Mouse (Mus musculus) CH12.LX (cell line): ENCODE data around the gene Srp9. TPM values are rescaled to one million over a fixed set of nuclear protein-coding genes. Genes with fewer than 3 reads are reported as not detected.
"Not testable (repeated sequence)": the region's sequence is repeated elsewhere in the genome, so short reads cannot be mapped to it uniquely, and the experiment has no call there.

Source experiments
- DNase-seq: peaks from one replicate; pipeline ENCODE4 v3.0.0-alpha.2; 2013; ENCODE audit errors: extremely low read depth
- H3K27ac ChIP-seq: 2 replicates; pipeline ENCODE4 v1.5.1; 2012; ENCODE audit warnings: low read depth, mild to moderate bottlenecking, control low read depth, moderate library complexity; ENCODE audit not compliant: insufficient read depth
- H3K27me3 ChIP-seq: replicated peaks from 2 replicates; pipeline ENCODE3; 2012; ENCODE audit warnings: inconsistent platforms
- H3K36me3 ChIP-seq, 2 experiments: replicated peaks in 1 of 2; 2 replicates each; pipeline versions ENCODE3 to v1.6.1; 2012; ENCODE audit warnings: inconsistent platforms in 1 of 2, low read length in 1 of 2, mild to moderate bottlenecking in 1 of 2, mixed read lengths in 1 of 2, moderate library complexity in 1 of 2; ENCODE audit not compliant: control insufficient read depth in 1 of 2, insufficient read depth in 1 of 2
- H3K4me1 ChIP-seq, 2 experiments: 2 replicates each; pipeline ENCODE4 v1.6.1; 2012; ENCODE audit warnings: inconsistent platforms in 1 of 2, moderate library complexity in 1 of 2; ENCODE audit not compliant: insufficient read depth in 2 of 2, control insufficient read depth in 1 of 2
- H3K4me2 ChIP-seq: 2 replicates; pipeline ENCODE4 v1.6.1; 2012; ENCODE audit warnings: low read depth, mild to moderate bottlenecking, control low read depth; ENCODE audit not compliant: poor library complexity, insufficient read depth, severe bottlenecking
- H3K4me3 ChIP-seq, 3 experiments: fragments of 150-350 bp in 1 of 3; sonication (generic) in 1 of 3; replicated peaks in 1 of 3; 2 replicates each; pipeline versions ENCODE3 to v1.5.1; 2011 to 2012; ENCODE audit warnings: low read depth in 2 of 3, low read length in 2 of 3, mild to moderate bottlenecking in 2 of 3, moderate library complexity in 2 of 3, control low read depth in 1 of 3, improper control_type of control experiment in 1 of 3, inconsistent platforms in 1 of 3, mixed read lengths in 1 of 3; ENCODE audit not compliant: poor library complexity in 1 of 3
- H3K79me2 ChIP-seq: replicated peaks from 2 replicates; pipeline ENCODE4 v1.6.1; 2012; ENCODE audit warnings: mild to moderate bottlenecking, moderate library complexity; ENCODE audit not compliant: control insufficient read depth, poor library complexity, insufficient read depth, severe bottlenecking; ENCODE audit errors: extremely low read depth
- H3K9ac ChIP-seq: 2 replicates; pipeline ENCODE4 v1.6.1; 2012; ENCODE audit warnings: low read depth, mild to moderate bottlenecking, control low read depth, moderate library complexity; ENCODE audit not compliant: insufficient read depth
- H3K9me3 ChIP-seq: replicated peaks from 2 replicates; pipeline ENCODE3; 2012; ENCODE audit warnings: low read length, inconsistent platforms, mixed read lengths
- CHD2 ChIP-seq: IDR thresholded peaks from 2 replicates; pipeline ENCODE4 v1.6.1; 2011; ENCODE audit warnings: low read length, improper control_type of control experiment
- E2F4 ChIP-seq: IDR thresholded peaks from 2 replicates; pipeline ENCODE4 v1.6.1; 2011; ENCODE audit warnings: low read depth, low read length, improper control_type of control experiment; ENCODE audit not compliant: insufficient replicate concordance
- MAFK ChIP-seq: IDR thresholded peaks from 2 replicates; pipeline ENCODE4 v1.6.1; 2011; ENCODE audit warnings: low read length, improper control_type of control experiment; ENCODE audit not compliant: insufficient replicate concordance
- MAX ChIP-seq: IDR thresholded peaks from 2 replicates; pipeline ENCODE4 v1.6.1; 2011; ENCODE audit warnings: low read length, improper control_type of control experiment
- MAZ ChIP-seq: IDR thresholded peaks from 2 replicates; pipeline ENCODE4 v1.6.1; 2012; ENCODE audit warnings: low read depth, mild to moderate bottlenecking, inconsistent platforms, low read length, improper control_type of control experiment, moderate library complexity
- NRF1 ChIP-seq: IDR thresholded peaks from 2 replicates; pipeline ENCODE4 v1.6.1; 2014; ENCODE audit warnings: low read depth, mild to moderate bottlenecking, inconsistent platforms, low read length, improper control_type of control experiment, moderate library complexity
- PAX5 ChIP-seq: IDR thresholded peaks from 2 replicates; pipeline ENCODE4 v1.6.1; 2012; ENCODE audit warnings: low read length, inconsistent platforms, mixed read lengths
- RAD21 ChIP-seq: IDR thresholded peaks from 2 replicates; pipeline ENCODE4 v1.6.1; 2011; ENCODE audit warnings: low read depth, mild to moderate bottlenecking, low read length, improper control_type of control experiment, moderate library complexity
- RCOR1 ChIP-seq: conservative IDR thresholded peaks from 2 replicates; pipeline ENCODE4 v1.6.1; 2012; ENCODE audit warnings: low read depth, mild to moderate bottlenecking, inconsistent platforms, low read length, improper control_type of control experiment
- SIN3A ChIP-seq: IDR thresholded peaks from 2 replicates; pipeline ENCODE4 v1.6.1; 2012; ENCODE audit warnings: low read length, improper control_type of control experiment, inconsistent platforms
- USF1 ChIP-seq: IDR thresholded peaks from 2 replicates; pipeline ENCODE4 v1.6.1; 2014; ENCODE audit warnings: low read depth, mild to moderate bottlenecking, inconsistent platforms, low read length, improper control_type of control experiment
- ZNF384 ChIP-seq: IDR thresholded peaks from 2 replicates; pipeline ENCODE4 v1.6.1; 2012; ENCODE audit warnings: low read depth, low read length, improper control_type of control experiment, inconsistent platforms
- dilution Hi-C: fragments of 300-500 bp; cut with MboI; formaldehyde crosslinking; loops from 2 replicates; pipeline ENCODE4 v1.14.3; 2020; ENCODE audit warnings: low sequenced_read_pairs; ENCODE audit not compliant: extremely low pct_unique_long_range_greater_than_20kb, extremely low pct_ligation_motif_present
- in situ Hi-C: fragments of 300-500 bp; cut with MboI; formaldehyde crosslinking; loops from 3 replicates; pipeline ENCODE4 v1.14.3; 2019; ENCODE audit warnings: low sequenced_read_pairs, low pct_ligation_motif_present, low pct_unique_long_range_greater_than_20kb, mixed read lengths
- polyA plus RNA-seq: library from polyadenylated mRNA; unstranded; fragments of >175 nt; gene quantifications from 2 replicates; pipeline ENCODE4 v1.2.1, GENCODE M21; 2012; ENCODE audit warnings: low read depth; ENCODE audit not compliant: insufficient read length
- total RNA-seq, 2 experiments: library from RNA; depleted of rRNA; stranded (reverse); fragments of 300-350 nt in 1 of 2; fragments of >200 nt in 1 of 2; gene quantifications; 2 replicates each; pipeline ENCODE4 v1.2.3; 2012 to 2014

Srp9 gene
- total and polyA plus RNA-seq, 3 experiments, result 135 to 221 (median 138) TPM

GRCm38 (mm10) chr1:182164386-182164785 is 39.8 kb downstream of the Srp9 start, which contains the start of gene Vmn1r1:
Vmn1r1 (minus strand) TSS chr1:182164486.
- Histone ChIP-seq H3K4me3 (no peak within 1 kb of the TSS), H3K9me3 (peaks cover 2% of the 10 kb centered on the region), H3K36me3 (no peaks in the 10 kb centered on the region), H3K79me2 (no peaks in the 10 kb centered on the region), H3K27ac (no peak within 1 kb of the TSS), H3K4me1 (no peaks in the 10 kb centered on the region), H3K9ac (no peak within 1 kb of the TSS), H3K4me2 (no peak within 1 kb of the TSS), H3K27me3 (peaks cover 11% of the 10 kb centered on the region)
- dilution Hi-C loops, result no loop called here
- DNase-seq, result no peak
- in situ Hi-C loops, result no loop called here
- TF ChIP-seq NRF1 (no peak), CHD2 (no peak), RCOR1 (no peak)

GRCm38 (mm10) chr1:182170206-182170605 is 45.7 kb downstream of the Srp9 start:
- H3K4me1 ChIP-seq, DNase-seq, H3K9ac ChIP-seq, H3K27ac ChIP-seq, H3K27me3 ChIP-seq, dilution Hi-C loops, H3K4me3 ChIP-seq, in situ Hi-C loops, H3K36me3 ChIP-seq, H3K79me2 ChIP-seq, H3K4me2 ChIP-seq: not testable (repeated sequence)
- peaks cover 21% of the 10 kb centered on the region for H3K9me3 ChIP-seq

- H3K9me3 ChIP-seq, H3K27me3 ChIP-seq, in situ Hi-C loops, H3K4me2 ChIP-seq, DNase-seq, H3K27ac ChIP-seq, dilution Hi-C loops, H3K4me3 ChIP-seq, H3K9ac ChIP-seq, H3K4me1 ChIP-seq, H3K36me3 ChIP-seq, H3K79me2 ChIP-seq: not testable (repeated sequence)
Observed at GRCm38 (mm10) chr1:182176985-182177384, 52.4 kb downstream of the Srp9 start.

- Histone ChIP-seq H3K36me3 (no peaks in the 10 kb centered on the region), H3K4me1 (no peaks in the 10 kb centered on the region), H3K79me2 (no peaks in the 10 kb centered on the region), H3K9me3 (no peaks in the 10 kb centered on the region), H3K4me2 (no peak overlapping the region), H3K4me3 (no peak overlapping the region), H3K27ac (no peak overlapping the region), H3K9ac (no peak overlapping the region), H3K27me3 (no peaks in the 10 kb centered on the region)
- DNase-seq, result no peak
- no peak for TF ChIP-seq MAZ
- no peak for TF ChIP-seq PAX5
- TF ChIP-seq MAX, result no peak
- TF ChIP-seq SIN3A, result no peak
- no peak for TF ChIP-seq USF1
- TF ChIP-seq ZNF384, result no peak
- no peak for TF ChIP-seq RAD21
- no peak for TF ChIP-seq MAFK
- no peak for TF ChIP-seq E2F4
- dilution Hi-C loops, result no loop called here
- in situ Hi-C loops, result no loop called here
Observed at GRCm38 (mm10) chr1:182181456-182182305, 57.1 kb downstream of the Srp9 start.
